Mouse (Mus musculus): ENCODE measurements around the gene Fn3krp. TPM values are rescaled to one million over a fixed set of nuclear protein-coding genes. Genes with fewer than 3 reads are reported as not detected.

Fn3krp gene
- total and polyA plus RNA-seq, 2 experiments from 2014 or later, result 8.4 to 25.2 TPM

- DNase-seq (ENCODE audit: low spot score) (no peak), ATAC-seq (no peak)
- no peaks in the 10 kb centered on the region for H3K27me3 ChIP-seq (ENCODE audit: insufficient read depth, low read length)
- no peak for TF ChIP-seq CTCF (IDR thresholded peaks at IDR 0.05; ENCODE audit: low read depth)
- no peak overlapping the region for H3K4me2 ChIP-seq (ENCODE audit: low read depth, low read length)
- no peak overlapping the region for H3K27ac ChIP-seq
- H3K4me1 ChIP-seq (ENCODE audit: insufficient read depth, low read length), result no peaks in the 10 kb centered on the region
- no peaks in the 10 kb centered on the region for H3K9me3 ChIP-seq (ENCODE audit: low read length)
- H3K4me3 ChIP-seq (ENCODE audit: low read length), result no peak overlapping the region
- 84% methylated on average over 3 of the region's 3 CpGs for WGBS
- peaks cover 4% of the 10 kb centered on the region; the same call in 1 of the 2 replicates for H3K36me3 ChIP-seq (ENCODE audit: insufficient read depth, low read length)
- no peak overlapping the region for H3K9ac ChIP-seq (replicated peaks; ENCODE audit: low read length)
Measured at GRCm38 (mm10) chr11:121474831-121475230, 53.6 kb downstream of the Fn3krp start.

- no peak overlapping the region for H3K4me2 ChIP-seq (ENCODE audit: low read depth, low read length)
- ATAC-seq, result peak; percentile 49; the same call in 1 of the 2 replicates
- WGBS, result 27% methylated on average over 9 of the region's 9 CpGs
- H3K9ac ChIP-seq (replicated peaks; ENCODE audit: low read length), result no peak overlapping the region
- DNase-seq (ENCODE audit: low spot score), result peak; percentile 89
- no peaks in the 10 kb centered on the region for H3K9me3 ChIP-seq (ENCODE audit: low read length)
- H3K4me1 ChIP-seq (ENCODE audit: insufficient read depth, low read length), result no peaks in the 10 kb centered on the region
- no peaks in the 10 kb centered on the region for H3K27me3 ChIP-seq (ENCODE audit: insufficient read depth, low read length)
- no peak overlapping the region for H3K4me3 ChIP-seq (ENCODE audit: low read length)
- peak; percentile 96 for TF ChIP-seq CTCF (IDR thresholded peaks at IDR 0.05; ENCODE audit: low read depth)
- no peak overlapping the region for H3K27ac ChIP-seq
- H3K36me3 ChIP-seq (ENCODE audit: insufficient read depth, low read length), result peaks cover 4% of the 10 kb centered on the region; the same call in 1 of the 2 replicates
Measured at GRCm38 (mm10) chr11:121475699-121476415, 54.7 kb downstream of the Fn3krp start.

GRCm38 (mm10) chr11:121479476-121480203 is 58.4 kb downstream of the Fn3krp start:
- Histone ChIP-seq H3K9ac (replicated peaks; ENCODE audit: low read length) (no peak overlapping the region), H3K4me2 (ENCODE audit: low read depth, low read length) (no peak overlapping the region), H3K27me3 (ENCODE audit: insufficient read depth, low read length) (no peaks in the 10 kb centered on the region), H3K4me1 (ENCODE audit: insufficient read depth, low read length) (no peaks in the 10 kb centered on the region), H3K4me3 (ENCODE audit: low read length) (no peak overlapping the region), H3K27ac (no peak overlapping the region), H3K36me3 (ENCODE audit: insufficient read depth, low read length) (peaks cover 12% of the 10 kb centered on the region; the same call in 1 of the 2 replicates), H3K9me3 (ENCODE audit: low read length) (no peaks in the 10 kb centered on the region)
- ATAC-seq (no peak), DNase-seq (ENCODE audit: low spot score) (no peak)
- no peak for TF ChIP-seq CTCF (IDR thresholded peaks at IDR 0.05; ENCODE audit: low read depth)
- 91% methylated on average over 15 of the region's 15 CpGs for WGBS

Small RNA genes within 50 kb of the gene (microRNA-seq; reads per million reads assigned to microRNA genes)
- gene Mir7236, result 0.18 to 0.72 reads per million in 2 experiments

Other genes starting within 250 kb of the Fn3krp start
- 80.2 and 89.6 TPM in 2 replicates for gene Hexdc, start 217.0 kb upstream of the Fn3krp start, total RNA-seq (2014; rRNA removed)
- gene Hexdc, start 217.0 kb upstream of the Fn3krp start, polyA plus RNA-seq (2015; fragmentation: Nextera tagmentation; extraction: Ambion mirVana), result 30.7 and 35.2 TPM in 2 replicates
- 16.7 and 20.1 TPM in 2 replicates for gene Ogfod3, start 216.7 kb upstream of the Fn3krp start, total RNA-seq (2014; rRNA removed)
- 34.8 and 35.3 TPM in 2 replicates for gene Ogfod3, start 216.7 kb upstream of the Fn3krp start, polyA plus RNA-seq (2015; fragmentation: Nextera tagmentation; extraction: Ambion mirVana)
- gene Cybc1, start 192.1 kb upstream of the Fn3krp start, total RNA-seq (2014; rRNA removed), result 20.6 and 25.6 TPM in 2 replicates
- 20.5 and 21.2 TPM in 2 replicates for gene Cybc1, start 192.1 kb upstream of the Fn3krp start, polyA plus RNA-seq (2015; fragmentation: Nextera tagmentation; extraction: Ambion mirVana)
- gene Narf, start 184.1 kb upstream of the Fn3krp start, total RNA-seq (2014; rRNA removed), result 108 and 137 TPM in 2 replicates
- gene Narf, start 184.1 kb upstream of the Fn3krp start, polyA plus RNA-seq (2015; fragmentation: Nextera tagmentation; extraction: Ambion mirVana), result 34.3 and 36.2 TPM in 2 replicates
- 89.7 and 95.1 TPM in 2 replicates for gene Foxk2, start 161.4 kb upstream of the Fn3krp start, total RNA-seq (2014; rRNA removed)
- 11.4 and 12.8 TPM in 2 replicates for gene Foxk2, start 161.4 kb upstream of the Fn3krp start, polyA plus RNA-seq (2015; fragmentation: Nextera tagmentation; extraction: Ambion mirVana)
- gene Wdr45b, start 67.0 kb upstream of the Fn3krp start, total RNA-seq (2014; rRNA removed), result 77.9 and 78.0 TPM in 2 replicates
- 84.9 and 88.7 TPM in 2 replicates for gene Wdr45b, start 67.0 kb upstream of the Fn3krp start, polyA plus RNA-seq (2015; fragmentation: Nextera tagmentation; extraction: Ambion mirVana)
- gene Rab40b, start 33.1 kb upstream of the Fn3krp start, total RNA-seq (2014; rRNA removed), result 7.6 and 11.4 TPM in 2 replicates
- 8.9 and 9.9 TPM in 2 replicates for gene Rab40b, start 33.1 kb upstream of the Fn3krp start, polyA plus RNA-seq (2015; fragmentation: Nextera tagmentation; extraction: Ambion mirVana)
- gene Fn3k, start 13.5 kb downstream of the Fn3krp start, total RNA-seq (2014; rRNA removed), result 4.5 and 13.4 TPM in 2 replicates
- gene Fn3k, start 13.5 kb downstream of the Fn3krp start, polyA plus RNA-seq (2015; fragmentation: Nextera tagmentation; extraction: Ambion mirVana), result 5.4 and 6.0 TPM in 2 replicates
- 102 and 110 TPM in 2 replicates for gene Tbcd, start 30.5 kb downstream of the Fn3krp start, total RNA-seq (2014; rRNA removed)
- gene Tbcd, start 30.5 kb downstream of the Fn3krp start, polyA plus RNA-seq (2015; fragmentation: Nextera tagmentation; extraction: Ambion mirVana), result 55.6 and 57.1 TPM in 2 replicates
- 0.05 TPM in 1 of 2 replicates, not detected in the other for gene Zfp750, start 97.9 kb downstream of the Fn3krp start, total RNA-seq (2014; rRNA removed)
- 0.18 and 0.21 TPM in 2 replicates for gene Zfp750, start 97.9 kb downstream of the Fn3krp start, polyA plus RNA-seq (2015; fragmentation: Nextera tagmentation; extraction: Ambion mirVana)